Mouse (Mus musculus) forelimb bud, embryonic 11.5 days (tissue): ENCODE measurements around the gene Slc2a12.

ENCODE experiments used
- DNase-seq: peaks from one replicate; pipeline ENCODE4 v3.0.0-alpha.2; 2012; ENCODE audit warnings: low read depth, low spot score

Gene Slc2a12

GRCm38 (mm10) chr10:22644853-22645491 is at the start of gene Slc2a12:
Slc2a12 (plus strand) TSS chr10:22645011.
- DNase-seq, result peak; percentile 77

GRCm38 (mm10) chr10:22598908-22599480 is 45.8 kb upstream of the Slc2a12 start:
- DNase-seq, result no peak

- no peak for DNase-seq
Measured at GRCm38 (mm10) chr10:22601046-22601445, 43.8 kb upstream of the Slc2a12 start.

GRCm38 (mm10) chr10:22604801-22605200 is 40.0 kb upstream of the Slc2a12 start:
- no peak for DNase-seq

GRCm38 (mm10) chr10:22608273-22608672 is 36.5 kb upstream of the Slc2a12 start:
- peak; percentile 40 for DNase-seq

- peak; percentile 23 for DNase-seq
Measured at GRCm38 (mm10) chr10:22608799-22609357, 35.9 kb upstream of the Slc2a12 start.

- no peak for DNase-seq
Measured at GRCm38 (mm10) chr10:22613301-22613700, 31.5 kb upstream of the Slc2a12 start.

GRCm38 (mm10) chr10:22614554-22614953 is 30.3 kb upstream of the Slc2a12 start:
- no peak for DNase-seq

GRCm38 (mm10) chr10:22615309-22615708 is 29.5 kb upstream of the Slc2a12 start:
- DNase-seq, result no peak

GRCm38 (mm10) chr10:22618842-22619241 is 26.0 kb upstream of the Slc2a12 start:
- peak; percentile 32 for DNase-seq

- DNase-seq, result no peak
Measured at GRCm38 (mm10) chr10:22628832-22629231, 16.0 kb upstream of the Slc2a12 start.

GRCm38 (mm10) chr10:22631103-22631502 is 13.7 kb upstream of the Slc2a12 start:
- no peak for DNase-seq

- DNase-seq, result no peak
Measured at GRCm38 (mm10) chr10:22631528-22631927, 13.3 kb upstream of the Slc2a12 start.

- no peak for DNase-seq
Measured at GRCm38 (mm10) chr10:22631956-22632355, 12.9 kb upstream of the Slc2a12 start.

- no peak for DNase-seq
Measured at GRCm38 (mm10) chr10:22633406-22634306, 11.2 kb upstream of the Slc2a12 start.

GRCm38 (mm10) chr10:22637241-22637640 is 7.6 kb upstream of the Slc2a12 start:
- DNase-seq, result no peak

- no peak for DNase-seq
Measured at GRCm38 (mm10) chr10:22644171-22644570, 640 bp upstream of the Slc2a12 start.

GRCm38 (mm10) chr10:22648702-22649101 is 3.9 kb downstream of the Slc2a12 start:
- DNase-seq, result no peak

- no peak for DNase-seq
Measured at GRCm38 (mm10) chr10:22653820-22654219, 9.0 kb downstream of the Slc2a12 start.

GRCm38 (mm10) chr10:22658534-22659385 is 13.9 kb downstream of the Slc2a12 start:
- DNase-seq, result peak; percentile 77

GRCm38 (mm10) chr10:22659386-22659725 is 14.5 kb downstream of the Slc2a12 start:
- no peak for DNase-seq
